Mouse (Mus musculus) testis, adult 2 months (tissue): ENCODE results near the gene Gse1.

ENCODE experiments used
- CTCF ChIP-seq: fragments of 200-500 bp; IDR thresholded peaks from 2 replicates; pipeline ENCODE4 v1.5.1; 2012; ENCODE audit warnings: low read depth, mild to moderate bottlenecking, inconsistent platforms, low read length, moderate library complexity; ENCODE audit not compliant: control insufficient read depth, insufficient read depth, insufficient replicate concordance
- POLR2A ChIP-seq: fragments of 200-500 bp; IDR thresholded peaks from 2 replicates; pipeline ENCODE4 v1.6.1; 2012; ENCODE audit warnings: low read depth, mild to moderate bottlenecking, inconsistent platforms, low read length, moderate library complexity; ENCODE audit not compliant: control insufficient read depth

GRCm38 (mm10) chr8:120439309-120439708 is 211.1 kb downstream of the Gse1 start:
- TF ChIP-seq POLR2A (no peak), CTCF (no peak)
